Mouse (Mus musculus) CD4-positive, CD25-positive, alpha-beta regulatory T cell, adult 9 weeks (primary cell): ENCODE measurements around the gene Olfr376. TPM values are rescaled to one million over a fixed set of nuclear protein-coding genes. Genes with fewer than 3 reads are reported as not detected.

Source experiments
- polyA plus RNA-seq: library from polyadenylated mRNA; unstranded; fragments of 100-300 nt; shearing (Covaris generic); gene quantifications from one replicate; pipeline ENCODE4 v1.2.1, GENCODE M21; 2017

The Olfr376 gene
- 0.29 TPM for polyA plus RNA-seq

DNA sequence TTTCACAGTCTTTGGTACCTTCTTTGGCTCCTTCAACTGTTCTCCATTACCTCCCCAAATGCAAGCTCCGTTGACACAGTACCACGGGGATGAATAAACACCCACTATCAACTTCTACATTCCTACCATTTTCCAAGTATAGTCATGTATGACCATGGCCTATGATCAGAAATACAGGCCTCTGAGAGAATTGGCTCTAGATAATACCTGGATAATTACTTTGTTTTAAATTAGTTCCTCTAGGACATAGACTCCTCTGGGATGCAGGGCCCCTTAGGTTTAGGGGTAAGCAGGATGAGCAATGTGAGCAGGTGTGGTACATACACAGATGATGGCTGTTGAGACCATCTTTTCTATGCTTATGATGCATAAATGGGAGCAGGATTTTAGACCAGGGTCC lies at the start of gene Olfr376:
TSS of gene Olfr376 (plus strand) at position 301 of the 400 bp plus-strand sequence.

DNA sequence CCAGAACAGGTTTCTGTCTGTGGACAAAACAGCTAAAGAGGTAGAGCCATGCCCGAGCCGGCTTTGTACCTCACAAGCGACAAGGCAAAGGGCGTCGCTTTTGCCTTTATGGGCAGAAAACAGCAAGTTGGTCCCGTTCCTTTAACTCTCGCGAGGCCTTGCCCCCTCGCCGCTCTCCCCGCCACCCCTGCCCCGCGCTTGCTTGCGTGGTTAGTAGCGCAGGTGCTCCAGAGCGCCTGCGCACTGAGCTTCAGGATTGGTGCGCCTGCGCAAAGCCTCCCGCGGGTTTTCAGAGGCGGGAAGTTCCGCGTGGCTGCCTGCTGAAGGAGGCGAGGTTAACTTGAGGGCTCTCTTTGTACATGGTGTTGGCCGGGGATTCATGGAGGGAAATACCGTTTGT lies 41.6 kb upstream of the Olfr376 start, which contains the start of the genes Aspa, Gm49340 and Spata22:
TSS of gene Aspa (minus strand) at position 155 of the 400 bp plus-strand sequence.
TSS of gene Gm49340 (plus strand) at position 300 of the 400 bp plus-strand sequence.
TSS of gene Spata22 (plus strand) at position 300 of the 400 bp plus-strand sequence.

DNA sequence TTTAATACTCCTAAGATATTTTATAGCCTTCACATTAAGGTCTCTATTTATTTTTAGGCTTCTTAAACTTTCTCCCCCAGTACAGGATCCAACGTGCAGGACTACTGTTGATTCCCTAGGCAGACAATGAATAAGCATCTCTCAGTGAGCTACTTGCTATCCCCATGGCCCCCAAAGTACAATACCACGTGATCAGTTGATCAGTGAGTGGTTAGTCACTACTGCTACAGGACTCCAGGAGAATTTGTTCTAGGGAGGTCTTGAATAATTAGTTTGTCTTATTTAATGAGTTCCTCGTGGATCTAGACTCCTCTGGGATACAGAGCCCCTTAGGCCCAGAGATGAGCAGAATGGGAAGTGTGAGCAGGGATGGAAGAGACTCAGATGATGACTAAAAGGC lies 20.6 kb upstream of the Olfr376 start, which contains the start of gene Olfr20:
TSS of gene Olfr20 (plus strand) at position 301 of the 400 bp plus-strand sequence.

DNA sequence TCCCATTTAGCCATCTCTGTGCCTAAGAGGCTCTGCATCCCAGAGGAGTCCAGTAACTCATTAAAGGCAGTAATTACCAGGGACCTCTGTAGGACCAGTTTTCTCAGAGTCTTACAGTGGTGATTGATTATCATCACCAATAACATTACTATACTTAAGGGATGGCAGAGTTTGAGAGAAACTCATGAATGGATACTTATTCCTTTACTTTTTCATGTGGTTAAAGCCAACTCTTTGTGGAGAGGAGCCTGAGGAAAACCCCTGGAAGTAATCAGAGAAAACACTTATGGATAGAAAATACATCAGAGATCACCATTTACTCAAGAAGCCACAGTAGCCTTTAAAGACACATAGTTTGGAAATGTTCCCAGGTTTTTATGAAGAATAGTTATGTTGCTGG lies 28.5 kb downstream of the Olfr376 start, which contains the start of gene Olfr1:
TSS of gene Olfr1 (minus strand) at position 101 of the 400 bp plus-strand sequence.

Other genes starting within 250 kb of the Olfr376 start
- 5.8 TPM for gene Haspin, start 233.0 kb upstream of the Olfr376 start, polyA plus RNA-seq
- not detected for gene P2rx5, start 210.8 kb upstream of the Olfr376 start, polyA plus RNA-seq
- 38.2 TPM for gene Emc6, start 194.2 kb upstream of the Olfr376 start, polyA plus RNA-seq
- gene Tax1bp3, start 194.2 kb upstream of the Olfr376 start, polyA plus RNA-seq, result 33.1 TPM
- gene Ctns, start 172.2 kb upstream of the Olfr376 start, polyA plus RNA-seq, result 17.8 TPM
- 11.7 TPM for gene Shpk, start 171.8 kb upstream of the Olfr376 start, polyA plus RNA-seq
- gene Trpv1, start 137.0 kb upstream of the Olfr376 start, polyA plus RNA-seq, result not detected
- gene Trpv3, start 103.9 kb upstream of the Olfr376 start, polyA plus RNA-seq, result not detected
- gene Aspa, start 41.6 kb upstream of the Olfr376 start, polyA plus RNA-seq, result not detected
- not detected for gene Gm49340, start 41.5 kb upstream of the Olfr376 start, polyA plus RNA-seq
- gene Spata22, start 41.5 kb upstream of the Olfr376 start, polyA plus RNA-seq, result not detected
- not detected for gene Olfr20, start 20.5 kb upstream of the Olfr376 start, polyA plus RNA-seq
- gene Olfr1, start 28.4 kb downstream of the Olfr376 start, polyA plus RNA-seq, result not detected
- not detected for gene Olfr378, start 57.2 kb downstream of the Olfr376 start, polyA plus RNA-seq
- not detected for gene Olfr380, start 86.3 kb downstream of the Olfr376 start, polyA plus RNA-seq
- gene Olfr381, start 120.4 kb downstream of the Olfr376 start, polyA plus RNA-seq, result not detected
- gene Olfr382, start 146.0 kb downstream of the Olfr376 start, polyA plus RNA-seq, result not detected
- gene Olfr385, start 221.8 kb downstream of the Olfr376 start, polyA plus RNA-seq, result not detected
- not detected for gene Olfr384, start 227.3 kb downstream of the Olfr376 start, polyA plus RNA-seq